Mouse (Mus musculus) heart, embryonic 14.5 days (tissue): ENCODE results near the gene Sf3a1. TPM values are rescaled to one million over a fixed set of nuclear protein-coding genes. Genes with fewer than 3 reads are reported as not detected.
"Not testable (repeated sequence)": the region's sequence is repeated elsewhere in the genome, so short reads cannot be mapped to it uniquely, and the experiment has no call there.

Experiments used
- ATAC-seq: fragments of 200-750 bp; cut with Nextera tagmentation; 2 replicates; pipeline ENCODE4 v1.8.0; 2017; ENCODE audit warnings: low read depth, moderate TSS enrichment; ENCODE audit not compliant: insufficient number of reproducible peaks, insufficient read depth, low FRiP score
- H3K27ac ChIP-seq, 2 experiments: fragments of 200-500 bp in 1 of 2; fragments of 300-500 bp in 1 of 2; sonication (generic) in 1 of 2; replicated peaks in 1 of 2; 2 replicates each; pipeline ENCODE4 v1.5.1; 2012 to 2014; ENCODE audit warnings: low read depth in 2 of 2, low read length in 2 of 2, control low read depth in 1 of 2, mild to moderate bottlenecking in 1 of 2, mixed read lengths in 1 of 2; ENCODE audit not compliant: control insufficient read depth in 1 of 2, insufficient read depth in 1 of 2
- H3K27me3 ChIP-seq: fragments of 300-500 bp; sonication (generic); 2 replicates; pipeline ENCODE4 v1.6.1; 2014; ENCODE audit warnings: mild to moderate bottlenecking, low read length, control low read depth; ENCODE audit not compliant: control insufficient read depth, insufficient read depth
- H3K36me3 ChIP-seq: fragments of 300-500 bp; sonication (generic); 2 replicates; pipeline ENCODE4 v1.6.1; 2014; ENCODE audit warnings: mild to moderate bottlenecking, control low read depth, low read length, mixed read lengths; ENCODE audit not compliant: control insufficient read depth, insufficient read depth
- H3K4me1 ChIP-seq, 2 experiments: fragments of 200-500 bp in 1 of 2; fragments of 300-500 bp in 1 of 2; sonication (generic) in 1 of 2; 2 replicates each; pipeline ENCODE4 v1.6.1; 2012 to 2014; ENCODE audit warnings: low read length in 2 of 2, control low read depth in 1 of 2, mixed read lengths in 1 of 2; ENCODE audit not compliant: control insufficient read depth in 2 of 2, insufficient read depth in 2 of 2
- H3K4me2 ChIP-seq: fragments of 300-500 bp; sonication (generic); 2 replicates; pipeline ENCODE4 v1.6.1; 2014; ENCODE audit warnings: mild to moderate bottlenecking, low read length
- H3K4me3 ChIP-seq, 2 experiments: fragments of 200-500 bp in 1 of 2; fragments of 300-500 bp in 1 of 2; sonication (generic) in 1 of 2; 2 replicates each; pipeline ENCODE4 v1.5.1; 2012 to 2014; ENCODE audit warnings: low read length in 2 of 2, mild to moderate bottlenecking in 2 of 2, control low read depth in 1 of 2, low read depth in 1 of 2, moderate library complexity in 1 of 2; ENCODE audit not compliant: control insufficient read depth in 1 of 2, insufficient read depth in 1 of 2
- H3K9ac ChIP-seq: fragments of 300-500 bp; sonication (generic); 2 replicates; pipeline ENCODE4 v1.6.1; 2014; ENCODE audit warnings: mild to moderate bottlenecking, low read length
- H3K9me3 ChIP-seq: fragments of 300-500 bp; sonication (generic); 2 replicates; pipeline ENCODE4 v1.6.1; 2016; ENCODE audit warnings: low read length, control low read depth; ENCODE audit not compliant: control insufficient read depth
- WGBS: fragments of 180-500 bp; shearing (Covaris S2); extraction: QIAGEN DNeasy Blood & Tissue Kit; methylation state at CpG from one replicate; pipeline ENCODE4 v1.1.7; 2014; 5-methylcytosine and 5-hydroxymethylcytosine counted together
- polyA plus RNA-seq: library from polyadenylated mRNA; unstranded; fragments of >200 nt; fragmentation: Nextera tagmentation; extraction: Ambion mirVana; gene quantifications from 2 replicates; pipeline ENCODE4 v1.2.1, GENCODE M21; 2014

The Sf3a1 gene
- polyA plus RNA-seq, result 31.6 and 34.3 TPM in 2 replicates

GRCm38 (mm10) chr11:4159808-4160708, at the start of gene Sf3a1, which contains the start of gene Ccdc157:
Sf3a1 (plus strand) TSS chr11:4160350.
Ccdc157 (minus strand) TSS chr11:4160293.
- WGBS, result 2% methylated on average over 54 of the region's 54 CpGs
- H3K4me1 ChIP-seq, result peaks cover 0 to 36% of the 10 kb centered on the region in 2 experiments; a peak in 2 of 4 replicates

GRCm38 (mm10) chr11:4112033-4112432, 48.1 kb upstream of the Sf3a1 start:
- no peak overlapping the region for H3K4me2 ChIP-seq
- H3K9me3 ChIP-seq, result no peaks in the 10 kb centered on the region
- peaks cover 3 to 5% of the 10 kb centered on the region in 2 experiments; a peak in 2 of 4 replicates for H3K4me1 ChIP-seq
- H3K4me3 ChIP-seq, result no peak overlapping the region
- peaks cover 5% of the 10 kb centered on the region; the same call in 1 of the 2 replicates for H3K27me3 ChIP-seq
- ATAC-seq, result no peak
- H3K9ac ChIP-seq, result no peak overlapping the region
- WGBS, result 74% methylated on average over 4 of the region's 4 CpGs
- no peaks in the 10 kb centered on the region for H3K36me3 ChIP-seq
- no peak overlapping the region for H3K27ac ChIP-seq

More at GRCm38 (mm10) chr11:4159808-4160708, at the start of gene Sf3a1, which contains the start of gene Ccdc157:
- H3K4me3 ChIP-seq, result peak within 1 kb of the TSS; percentile 74 to 91
- peak within 1 kb of the TSS; percentile 83 to 94 for H3K27ac ChIP-seq
- peak within 1 kb of the TSS; percentile 82 for H3K9ac ChIP-seq
- H3K36me3 ChIP-seq, result peaks cover 42% of the 10 kb centered on the region
- H3K9me3 ChIP-seq, result no peaks in the 10 kb centered on the region
- H3K27me3 ChIP-seq, result no peaks in the 10 kb centered on the region
- H3K4me2 ChIP-seq, result peak within 1 kb of the TSS; percentile 91
- peak; percentile 95 for ATAC-seq

GRCm38 (mm10) chr11:4112861-4113260, 47.3 kb upstream of the Sf3a1 start:
- no peaks in the 10 kb centered on the region for H3K36me3 ChIP-seq
- no peak for ATAC-seq
- no peak overlapping the region for H3K4me2 ChIP-seq
- H3K9ac ChIP-seq, result no peak overlapping the region
- H3K4me3 ChIP-seq, result no peak overlapping the region
- H3K4me1 ChIP-seq, result peaks cover 6 to 13% of the 10 kb centered on the region in 2 experiments
- no peak overlapping the region for H3K27ac ChIP-seq
- H3K27me3 ChIP-seq, result peaks cover 13% of the 10 kb centered on the region; the same call in 1 of the 2 replicates
- 85% methylated on average over 6 of the region's 6 CpGs for WGBS
- no peaks in the 10 kb centered on the region for H3K9me3 ChIP-seq

GRCm38 (mm10) chr11:4113496-4113895, 46.7 kb upstream of the Sf3a1 start:
- peaks cover 13% of the 10 kb centered on the region; the same call in 1 of the 2 replicates for H3K27me3 ChIP-seq
- no peak for ATAC-seq
- WGBS, result 76% methylated on average over 4 of the region's 4 CpGs
- no peak overlapping the region for H3K27ac ChIP-seq
- no peaks in the 10 kb centered on the region for H3K36me3 ChIP-seq
- H3K4me1 ChIP-seq, result peaks cover 10 to 18% of the 10 kb centered on the region in 2 experiments
- H3K4me2 ChIP-seq, result no peak overlapping the region
- H3K9me3 ChIP-seq, result no peaks in the 10 kb centered on the region
- no peak overlapping the region for H3K4me3 ChIP-seq
- H3K9ac ChIP-seq, result no peak overlapping the region

GRCm38 (mm10) chr11:4113970-4114369, 46.2 kb upstream of the Sf3a1 start:
- ATAC-seq, result no peak
- Histone ChIP-seq H3K4me1 (peaks cover 11 to 23% of the 10 kb centered on the region in 2 experiments), H3K27me3 (peaks cover 14% of the 10 kb centered on the region; the same call in 1 of the 2 replicates), H3K9me3 (no peaks in the 10 kb centered on the region), H3K4me3 (no peak overlapping the region), H3K36me3 (no peaks in the 10 kb centered on the region), H3K4me2 (no peak overlapping the region), H3K9ac (no peak overlapping the region), H3K27ac (no peak overlapping the region)
- 66% methylated on average over 6 of the region's 6 CpGs for WGBS

- H3K4me3 ChIP-seq, ATAC-seq, H3K36me3 ChIP-seq, H3K4me2 ChIP-seq, H3K27ac ChIP-seq, H3K9me3 ChIP-seq, H3K9ac ChIP-seq: not testable (repeated sequence)
- Histone ChIP-seq H3K27me3 (peaks cover 19% of the 10 kb centered on the region; the same call in 1 of the 2 replicates), H3K4me1 (peaks cover 16 to 28% of the 10 kb centered on the region in 2 experiments)
- 81% methylated on average over 6 of the region's 6 CpGs for WGBS
Observed at GRCm38 (mm10) chr11:4114541-4114940, 45.6 kb upstream of the Sf3a1 start.

GRCm38 (mm10) chr11:4115407-4115806, 44.7 kb upstream of the Sf3a1 start:
- Histone ChIP-seq H3K4me1 (peaks cover 21 to 35% of the 10 kb centered on the region in 2 experiments), H3K27ac (no peak overlapping the region), H3K9me3 (no peaks in the 10 kb centered on the region), H3K4me3 (no peak overlapping the region), H3K27me3 (peaks cover 19% of the 10 kb centered on the region; the same call in 1 of the 2 replicates), H3K9ac (no peak overlapping the region), H3K36me3 (no peaks in the 10 kb centered on the region), H3K4me2 (no peak overlapping the region)
- 84% methylated on average over 4 of the region's 4 CpGs for WGBS
- ATAC-seq, result no peak
